Mouse (Mus musculus) CH12.LX (cell line): ENCODE results near the gene Snrpd2. TPM values are rescaled to one million over a fixed set of nuclear protein-coding genes. Genes with fewer than 3 reads are reported as not detected.

Experiments used
- DNase-seq: peaks from one replicate; pipeline ENCODE4 v3.0.0-alpha.2; 2013; ENCODE audit errors: extremely low read depth
- H3K27ac ChIP-seq: 2 replicates; pipeline ENCODE4 v1.5.1; 2012; ENCODE audit warnings: low read depth, mild to moderate bottlenecking, control low read depth, moderate library complexity; ENCODE audit not compliant: insufficient read depth
- H3K27me3 ChIP-seq: replicated peaks from 2 replicates; pipeline ENCODE3; 2012; ENCODE audit warnings: inconsistent platforms
- H3K36me3 ChIP-seq, 2 experiments: replicated peaks in 1 of 2; 2 replicates each; pipeline versions ENCODE3 to v1.6.1; 2012; ENCODE audit warnings: inconsistent platforms in 1 of 2, low read length in 1 of 2, mild to moderate bottlenecking in 1 of 2, mixed read lengths in 1 of 2, moderate library complexity in 1 of 2; ENCODE audit not compliant: control insufficient read depth in 1 of 2, insufficient read depth in 1 of 2
- H3K4me1 ChIP-seq, 2 experiments: 2 replicates each; pipeline ENCODE4 v1.6.1; 2012; ENCODE audit warnings: inconsistent platforms in 1 of 2, moderate library complexity in 1 of 2; ENCODE audit not compliant: insufficient read depth in 2 of 2, control insufficient read depth in 1 of 2
- H3K4me2 ChIP-seq: 2 replicates; pipeline ENCODE4 v1.6.1; 2012; ENCODE audit warnings: low read depth, mild to moderate bottlenecking, control low read depth; ENCODE audit not compliant: poor library complexity, insufficient read depth, severe bottlenecking
- H3K4me3 ChIP-seq, 3 experiments: fragments of 150-350 bp in 1 of 3; sonication (generic) in 1 of 3; replicated peaks in 1 of 3; 2 replicates each; pipeline versions ENCODE3 to v1.5.1; 2011 to 2012; ENCODE audit warnings: low read depth in 2 of 3, low read length in 2 of 3, mild to moderate bottlenecking in 2 of 3, moderate library complexity in 2 of 3, control low read depth in 1 of 3, improper control_type of control experiment in 1 of 3, inconsistent platforms in 1 of 3, mixed read lengths in 1 of 3; ENCODE audit not compliant: poor library complexity in 1 of 3
- H3K79me2 ChIP-seq: replicated peaks from 2 replicates; pipeline ENCODE4 v1.6.1; 2012; ENCODE audit warnings: mild to moderate bottlenecking, moderate library complexity; ENCODE audit not compliant: control insufficient read depth, poor library complexity, insufficient read depth, severe bottlenecking; ENCODE audit errors: extremely low read depth
- H3K9ac ChIP-seq: 2 replicates; pipeline ENCODE4 v1.6.1; 2012; ENCODE audit warnings: low read depth, mild to moderate bottlenecking, control low read depth, moderate library complexity; ENCODE audit not compliant: insufficient read depth
- H3K9me3 ChIP-seq: replicated peaks from 2 replicates; pipeline ENCODE3; 2012; ENCODE audit warnings: low read length, inconsistent platforms, mixed read lengths
- BHLHE40 ChIP-seq: IDR thresholded peaks from 2 replicates; pipeline ENCODE4 v1.6.1; 2011; ENCODE audit warnings: mild to moderate bottlenecking, low read depth, low read length, improper control_type of control experiment
- CHD1 ChIP-seq: IDR thresholded peaks from 2 replicates; pipeline ENCODE4 v1.6.1; 2012; ENCODE audit warnings: low read depth, low read length, improper control_type of control experiment, inconsistent platforms
- CHD2 ChIP-seq: IDR thresholded peaks from 2 replicates; pipeline ENCODE4 v1.6.1; 2011; ENCODE audit warnings: low read length, improper control_type of control experiment
- CTCF ChIP-seq, 2 experiments: IDR thresholded peaks in 1 of 2; conservative IDR thresholded peaks in 1 of 2; 2 replicates each; pipeline ENCODE4 v1.5.1; 2011 to 2012; ENCODE audit warnings: low read depth in 2 of 2, low read length in 2 of 2, improper control_type of control experiment in 1 of 2, inconsistent platforms in 1 of 2, mild to moderate bottlenecking in 1 of 2, moderate library complexity in 1 of 2
- E2F4 ChIP-seq: IDR thresholded peaks from 2 replicates; pipeline ENCODE4 v1.6.1; 2011; ENCODE audit warnings: low read depth, low read length, improper control_type of control experiment; ENCODE audit not compliant: insufficient replicate concordance
- ELF1 ChIP-seq: IDR thresholded peaks from 2 replicates; pipeline ENCODE4 v1.6.1; 2014; ENCODE audit warnings: low read depth, mild to moderate bottlenecking, inconsistent platforms, low read length, improper control_type of control experiment
- EP300 ChIP-seq: IDR thresholded peaks from 2 replicates; pipeline ENCODE4 v1.6.1; 2011; ENCODE audit warnings: low read length, improper control_type of control experiment
- ETS1 ChIP-seq: conservative IDR thresholded peaks from 2 replicates; pipeline ENCODE4 v1.6.1; 2012; ENCODE audit warnings: low read depth, mild to moderate bottlenecking, inconsistent platforms, low read length, improper control_type of control experiment, moderate library complexity
- GABPA ChIP-seq: IDR thresholded peaks from 2 replicates; pipeline ENCODE4 v1.6.1; 2012; ENCODE audit warnings: low read depth, low read length, improper control_type of control experiment, inconsistent platforms; ENCODE audit not compliant: insufficient replicate concordance
- HCFC1 ChIP-seq: IDR thresholded peaks from 2 replicates; pipeline ENCODE4 v1.6.1; 2012; ENCODE audit warnings: low read depth, mild to moderate bottlenecking, inconsistent platforms, low read length, improper control_type of control experiment
- IRF4 ChIP-seq: IDR thresholded peaks from 2 replicates; pipeline ENCODE4 v1.6.1; 2014; ENCODE audit warnings: low read depth, mild to moderate bottlenecking, inconsistent platforms, low read length, improper control_type of control experiment
- JUND ChIP-seq: conservative IDR thresholded peaks from 2 replicates; pipeline ENCODE4 v1.6.1; 2011; ENCODE audit warnings: low read depth, low read length, improper control_type of control experiment
- KAT2A ChIP-seq: IDR thresholded peaks from 2 replicates; pipeline ENCODE4 v1.6.1; 2012; ENCODE audit warnings: low read length, improper control_type of control experiment, inconsistent platforms; ENCODE audit not compliant: insufficient replicate concordance
- MAFK ChIP-seq: IDR thresholded peaks from 2 replicates; pipeline ENCODE4 v1.6.1; 2011; ENCODE audit warnings: low read length, improper control_type of control experiment; ENCODE audit not compliant: insufficient replicate concordance
- MAX ChIP-seq: IDR thresholded peaks from 2 replicates; pipeline ENCODE4 v1.6.1; 2011; ENCODE audit warnings: low read length, improper control_type of control experiment
- MAZ ChIP-seq: IDR thresholded peaks from 2 replicates; pipeline ENCODE4 v1.6.1; 2012; ENCODE audit warnings: low read depth, mild to moderate bottlenecking, inconsistent platforms, low read length, improper control_type of control experiment, moderate library complexity
- MYC ChIP-seq: IDR thresholded peaks from 2 replicates; pipeline ENCODE4 v1.6.1; 2011; ENCODE audit warnings: low read depth, mild to moderate bottlenecking, improper control_type of control experiment, low read length
- NELFE ChIP-seq: IDR thresholded peaks from 2 replicates; pipeline ENCODE4 v1.6.1; 2011; ENCODE audit warnings: low read depth, low read length, improper control_type of control experiment
- NRF1 ChIP-seq: IDR thresholded peaks from 2 replicates; pipeline ENCODE4 v1.6.1; 2014; ENCODE audit warnings: low read depth, mild to moderate bottlenecking, inconsistent platforms, low read length, improper control_type of control experiment, moderate library complexity
- POLR2A ChIP-seq: IDR thresholded peaks from 2 replicates; pipeline ENCODE4 v1.6.1; 2011; ENCODE audit warnings: low read depth, mild to moderate bottlenecking, improper control_type of control experiment, low read length
- POLR2AphosphoS2 ChIP-seq: IDR thresholded peaks from 2 replicates; pipeline ENCODE4 v1.6.1; 2011; ENCODE audit warnings: low read depth, low read length, improper control_type of control experiment
- RAD21 ChIP-seq: IDR thresholded peaks from 2 replicates; pipeline ENCODE4 v1.6.1; 2011; ENCODE audit warnings: low read depth, mild to moderate bottlenecking, low read length, improper control_type of control experiment, moderate library complexity
- SIN3A ChIP-seq: IDR thresholded peaks from 2 replicates; pipeline ENCODE4 v1.6.1; 2012; ENCODE audit warnings: low read length, improper control_type of control experiment, inconsistent platforms
- SMC3 ChIP-seq: IDR thresholded peaks from 2 replicates; pipeline ENCODE4 v1.6.1; 2011; ENCODE audit warnings: low read depth, low read length, improper control_type of control experiment
- TBP ChIP-seq: conservative IDR thresholded peaks from 2 replicates; pipeline ENCODE4 v1.6.1; 2011; ENCODE audit warnings: low read depth, low read length, improper control_type of control experiment
- UBTF ChIP-seq: IDR thresholded peaks from 2 replicates; pipeline ENCODE4 v1.6.1; 2012; ENCODE audit warnings: low read depth, mild to moderate bottlenecking, inconsistent platforms, low read length, improper control_type of control experiment, moderate library complexity
- USF1 ChIP-seq: IDR thresholded peaks from 2 replicates; pipeline ENCODE4 v1.6.1; 2014; ENCODE audit warnings: low read depth, mild to moderate bottlenecking, inconsistent platforms, low read length, improper control_type of control experiment
- ZC3H11A ChIP-seq: IDR thresholded peaks from 2 replicates; pipeline ENCODE4 v1.6.1; 2012; ENCODE audit warnings: low read depth, mild to moderate bottlenecking, inconsistent platforms, low read length, improper control_type of control experiment
- ZMIZ1 ChIP-seq: IDR thresholded peaks from 2 replicates; pipeline ENCODE4 v1.6.1; 2012; ENCODE audit warnings: low read depth, mild to moderate bottlenecking, inconsistent platforms, low read length, improper control_type of control experiment
- ZNF384 ChIP-seq: IDR thresholded peaks from 2 replicates; pipeline ENCODE4 v1.6.1; 2012; ENCODE audit warnings: low read depth, low read length, improper control_type of control experiment, inconsistent platforms
- dilution Hi-C: fragments of 300-500 bp; cut with MboI; formaldehyde crosslinking; loops from 2 replicates; pipeline ENCODE4 v1.14.3; 2020; ENCODE audit warnings: low sequenced_read_pairs; ENCODE audit not compliant: extremely low pct_unique_long_range_greater_than_20kb, extremely low pct_ligation_motif_present
- in situ Hi-C: fragments of 300-500 bp; cut with MboI; formaldehyde crosslinking; loops from 3 replicates; pipeline ENCODE4 v1.14.3; 2019; ENCODE audit warnings: low sequenced_read_pairs, low pct_ligation_motif_present, low pct_unique_long_range_greater_than_20kb, mixed read lengths
- polyA plus RNA-seq: library from polyadenylated mRNA; unstranded; fragments of >175 nt; gene quantifications from 2 replicates; pipeline ENCODE4 v1.2.1, GENCODE M21; 2012; ENCODE audit warnings: low read depth; ENCODE audit not compliant: insufficient read length
- total RNA-seq, 2 experiments: library from RNA; depleted of rRNA; stranded (reverse); fragments of 300-350 nt in 1 of 2; fragments of >200 nt in 1 of 2; gene quantifications; 2 replicates each; pipeline ENCODE4 v1.2.3; 2012 to 2014

The Snrpd2 gene
- total and polyA plus RNA-seq, 3 experiments: 177 to 348 (median 213) TPM

- H3K36me3 ChIP-seq: peaks cover 31 to 75% of the 10 kb centered on the region in 2 experiments
- dilution Hi-C loops: no loop called here
- TF ChIP-seq MAZ (no peak), NRF1 (no peak), RAD21 (peak; percentile 24), TBP (no peak), CTCF (conservative IDR thresholded peaks at IDR 0.05 in 1 of 2, IDR thresholded peaks at IDR 0.05 in 1 of 2; ENCODE audit: low read depth in 2 of 2, low read length in 2 of 2) (peak in 1 of 2 experiments; percentile 48; a peak in 2 of 4 replicates)
Observed at GRCm38 (mm10) chr7:19155825-19156475, 6.4 kb downstream of the Snrpd2 start.

GRCm38 (mm10) chr7:19157160-19157800 lies 7.8 kb downstream of the Snrpd2 start:
- dilution Hi-C loops: no loop called here
- peak overlapping the region; percentile 45; the same call in 1 of the 2 replicates for H3K4me2 ChIP-seq
- H3K9me3 ChIP-seq: no peaks in the 10 kb centered on the region
- H3K27me3 ChIP-seq: no peaks in the 10 kb centered on the region
- peaks cover 20 to 63% of the 10 kb centered on the region in 2 experiments for H3K36me3 ChIP-seq
- in situ Hi-C loops: no loop called here
- no peaks in the 10 kb centered on the region for H3K79me2 ChIP-seq
- DNase-seq: peak; percentile 89
- H3K4me1 ChIP-seq: peaks cover 5 to 8% of the 10 kb centered on the region in 2 experiments
- no peak overlapping the region for H3K27ac ChIP-seq
- H3K9ac ChIP-seq: no peak overlapping the region
- no peak overlapping the region for H3K4me3 ChIP-seq
- peak; percentile 67; the same call in 1 of the 2 replicates for TF ChIP-seq NELFE
- no peak; the same call in none of the 2 replicates for TF ChIP-seq NRF1
- peak; percentile 73 for TF ChIP-seq RAD21
- peak; percentile 46; the same call in 1 of the 2 replicates for TF ChIP-seq MAZ
- TF ChIP-seq IRF4: peak; percentile 57
- TF ChIP-seq USF1: no peak
- no peak for TF ChIP-seq KAT2A
- TF ChIP-seq SIN3A: peak; percentile 57; the same call in 1 of the 2 replicates
- TF ChIP-seq HCFC1: peak; percentile 40
- no peak; the same call in 1 of the 2 replicates for TF ChIP-seq BHLHE40
- peak; percentile 88 for TF ChIP-seq JUND
- TF ChIP-seq ZNF384: no peak
- no peak; the same call in 1 of the 2 replicates for TF ChIP-seq ETS1
- no peak for TF ChIP-seq POLR2A
- peak; percentile 70 for TF ChIP-seq ELF1
- no peak for TF ChIP-seq GABPA
- no peak; the same call in 1 of the 2 replicates for TF ChIP-seq POLR2AphosphoS2
- TF ChIP-seq CHD1: no peak
- no peak for TF ChIP-seq MAFK
- peak; percentile 54 to 98 for TF ChIP-seq CTCF (conservative IDR thresholded peaks at IDR 0.05 in 1 of 2, IDR thresholded peaks at IDR 0.05 in 1 of 2; ENCODE audit: low read depth in 2 of 2, low read length in 2 of 2)
- peak; percentile 84 for TF ChIP-seq SMC3
- peak; percentile 72 for TF ChIP-seq EP300
- TF ChIP-seq E2F4: no peak
- TF ChIP-seq UBTF: no peak
- TF ChIP-seq ZMIZ1: no peak
- 0 out of 2 replicates have a peak, but pooled peaks have one; percentile 32 for TF ChIP-seq CHD2
- peak; percentile 52; the same call in 1 of the 2 replicates for TF ChIP-seq MYC
- peak; percentile 37 for TF ChIP-seq ZC3H11A
- TF ChIP-seq MAX: peak; percentile 72

More at GRCm38 (mm10) chr7:19155825-19156475, 6.4 kb downstream of the Snrpd2 start:
- in situ Hi-C loops: no loop called here
- Histone ChIP-seq H3K9ac (no peak overlapping the region), H3K4me3 (no peak overlapping the region), H3K79me2 (peaks cover 3% of the 10 kb centered on the region; the same call in 1 of the 2 replicates), H3K27me3 (no peaks in the 10 kb centered on the region), H3K4me2 (no peak overlapping the region), H3K9me3 (no peaks in the 10 kb centered on the region), H3K27ac (no peak overlapping the region), H3K4me1 (peaks cover 6 to 20% of the 10 kb centered on the region in 2 experiments)
- no peak for DNase-seq
